Mouse (Mus musculus) forebrain, embryonic 12.5 days (tissue): ENCODE results near the gene Nfia. TPM values are rescaled to one million over a fixed set of nuclear protein-coding genes. Genes with fewer than 3 reads are reported as not detected.
A peak's percentile ranks its signal among the peaks of the same experiment; 100 is the strongest.

Experiments used
- ATAC-seq: fragments of 200-750 bp; cut with Nextera tagmentation; 2 replicates; pipeline ENCODE4 v1.8.0; 2017; ENCODE audit warnings: moderate TSS enrichment; ENCODE audit not compliant: low FRiP score
- H3K27ac ChIP-seq: fragments of 300-500 bp; sonication (generic); 2 replicates; pipeline ENCODE4 v1.5.1; 2016; ENCODE audit warnings: mild to moderate bottlenecking
- H3K27me3 ChIP-seq: fragments of 300-500 bp; sonication (generic); 2 replicates; pipeline ENCODE4 v1.6.1; 2016; ENCODE audit warnings: mild to moderate bottlenecking
- H3K36me3 ChIP-seq: fragments of 300-500 bp; sonication (generic); replicated peaks from 2 replicates; pipeline ENCODE4 v1.6.1; 2016; ENCODE audit warnings: mild to moderate bottlenecking
- H3K4me1 ChIP-seq: fragments of 300-500 bp; sonication (generic); 2 replicates; pipeline ENCODE4 v1.6.1; 2016
- H3K4me2 ChIP-seq: fragments of 300-500 bp; sonication (generic); 2 replicates; pipeline ENCODE4 v1.6.1; 2016; ENCODE audit warnings: mild to moderate bottlenecking, moderate library complexity
- H3K4me3 ChIP-seq: fragments of 300-500 bp; sonication (generic); replicated peaks from 2 replicates; pipeline ENCODE4 v1.5.1; 2016; ENCODE audit warnings: mild to moderate bottlenecking
- H3K9ac ChIP-seq: fragments of 300-500 bp; sonication (generic); 2 replicates; pipeline ENCODE4 v1.6.1; 2016; ENCODE audit warnings: mild to moderate bottlenecking
- H3K9me3 ChIP-seq: fragments of 300-500 bp; sonication (generic); 2 replicates; pipeline ENCODE4 v1.6.1; 2016
- WGBS: fragments of 180-500 bp; shearing (Covaris S2); methylation state at CpG from one replicate; pipeline ENCODE4 v1.1.7; 2016; 5-methylcytosine and 5-hydroxymethylcytosine counted together
- polyA plus RNA-seq: library from polyadenylated mRNA; unstranded; fragments of >200 nt; fragmentation: Nextera tagmentation; extraction: Ambion mirVana; gene quantifications from 2 replicates; pipeline ENCODE4 v1.2.1, GENCODE M21; 2016

The Nfia gene
- polyA plus RNA-seq, 1 experiment from 2014 or later = 62.1 TPM

DNA sequence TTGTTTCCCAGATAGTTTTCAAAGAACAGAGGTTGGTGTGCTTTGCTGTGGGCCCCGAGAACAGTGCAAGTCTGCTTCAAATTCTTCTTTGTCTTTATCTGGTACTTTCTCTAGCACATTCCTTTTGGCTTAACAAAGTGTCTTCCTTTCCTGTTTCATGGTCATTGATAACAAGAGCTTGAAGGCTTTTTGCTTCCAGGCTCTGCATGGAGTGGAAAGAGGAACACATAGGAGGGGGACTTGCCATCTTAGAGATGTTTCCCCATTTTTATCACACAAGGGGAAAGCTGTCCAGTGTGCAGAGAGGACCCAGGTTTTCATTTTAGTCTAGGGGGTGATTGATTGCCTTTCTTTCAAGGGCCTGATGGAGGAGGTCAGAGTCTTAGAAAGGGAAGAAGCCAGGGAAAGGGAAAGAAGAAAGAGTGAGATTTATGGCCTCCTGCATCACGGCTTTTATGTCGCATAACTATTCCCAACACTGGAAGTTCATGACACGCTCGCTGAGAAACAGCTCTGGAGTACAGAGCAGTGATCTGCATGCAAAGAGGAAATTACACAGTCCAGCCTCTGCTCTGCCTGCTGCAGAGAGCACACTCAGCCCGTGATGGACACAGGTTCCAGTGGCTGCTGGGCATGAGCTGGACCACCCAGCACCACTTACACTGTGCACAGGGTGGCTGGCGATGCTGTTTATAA lies 67.0 kb downstream of the Nfia start:
- 22% methylated on average over 7 of the region's 7 CpGs for WGBS
- Histone ChIP-seq H3K27ac (peak overlapping the region; percentile 36), H3K9me3 (no peaks in the 10 kb centered on the region), H3K4me2 (0 out of 2 replicates have a peak overlapping the region, but pooled peaks have one; percentile 8), H3K9ac (no peak overlapping the region), H3K4me3 (no peak overlapping the region), H3K4me1 (peaks cover 68% of the 10 kb centered on the region), H3K27me3 (no peaks in the 10 kb centered on the region; the same call in 1 of the 2 replicates), H3K36me3 (no peaks in the 10 kb centered on the region)
- peak; percentile 71 for ATAC-seq

- no peaks in the 10 kb centered on the region for H3K9me3 ChIP-seq
- no peaks in the 10 kb centered on the region for H3K36me3 ChIP-seq
- WGBS = 15% methylated on average over 8 of the region's 8 CpGs
- H3K27ac ChIP-seq = peak overlapping the region; percentile 36
- H3K4me1 ChIP-seq = peaks cover 76% of the 10 kb centered on the region
- peak overlapping the region; percentile 8; the same call in 1 of the 2 replicates for H3K4me2 ChIP-seq
- ATAC-seq = peak; percentile 9; the same call in 1 of the 2 replicates
- H3K4me3 ChIP-seq = no peak overlapping the region
- no peaks in the 10 kb centered on the region for H3K27me3 ChIP-seq
- H3K9ac ChIP-seq = no peak overlapping the region
These were observed 67.9 kb downstream of the Nfia start for GRCm38 (mm10) chr4:97840227-97841062.

GRCm38 (mm10) chr4:97841063-97841595 lies 68.6 kb downstream of the Nfia start:
- 0 out of 2 replicates have a peak, but pooled peaks cover under 1% of the 10 kb centered on the region for H3K27me3 ChIP-seq
- 55% methylated on average over 4 of the region's 4 CpGs for WGBS
- no peak for ATAC-seq
- H3K4me1 ChIP-seq = peaks cover 76% of the 10 kb centered on the region
- no peak overlapping the region for H3K27ac ChIP-seq
- no peaks in the 10 kb centered on the region for H3K36me3 ChIP-seq
- H3K4me3 ChIP-seq = no peak overlapping the region
- no peaks in the 10 kb centered on the region for H3K9me3 ChIP-seq
- no peak overlapping the region for H3K4me2 ChIP-seq
- H3K9ac ChIP-seq = no peak overlapping the region

DNA sequence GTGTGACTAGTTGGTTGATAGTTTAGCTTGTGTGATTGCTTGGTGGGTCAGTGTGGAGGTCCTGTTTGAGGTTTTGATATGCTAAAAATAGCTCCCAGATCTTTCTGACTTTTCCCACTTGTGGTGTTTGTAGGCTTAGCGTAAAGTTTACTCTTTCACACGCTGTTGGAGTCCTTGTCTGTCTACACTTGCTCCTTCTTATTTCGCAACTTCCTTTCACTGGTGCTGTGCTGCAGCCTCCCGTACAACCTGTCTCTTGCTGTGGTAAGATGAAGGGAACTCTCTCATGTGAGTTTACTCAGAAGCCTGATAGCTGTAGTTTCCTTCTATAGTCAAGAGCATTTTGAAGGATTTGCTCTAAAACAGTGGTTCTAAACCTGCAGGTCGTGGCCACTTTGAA lies 69.2 kb downstream of the Nfia start:
- Histone ChIP-seq H3K9ac (no peak overlapping the region), H3K4me1 (peaks cover 74% of the 10 kb centered on the region), H3K9me3 (no peaks in the 10 kb centered on the region), H3K4me2 (no peak overlapping the region), H3K36me3 (no peaks in the 10 kb centered on the region), H3K27me3 (peaks cover 7% of the 10 kb centered on the region; the same call in 1 of the 2 replicates), H3K27ac (no peak overlapping the region), H3K4me3 (no peak overlapping the region)
- WGBS = 76% methylated on average over 5 of the region's 5 CpGs
- ATAC-seq = no peak

DNA sequence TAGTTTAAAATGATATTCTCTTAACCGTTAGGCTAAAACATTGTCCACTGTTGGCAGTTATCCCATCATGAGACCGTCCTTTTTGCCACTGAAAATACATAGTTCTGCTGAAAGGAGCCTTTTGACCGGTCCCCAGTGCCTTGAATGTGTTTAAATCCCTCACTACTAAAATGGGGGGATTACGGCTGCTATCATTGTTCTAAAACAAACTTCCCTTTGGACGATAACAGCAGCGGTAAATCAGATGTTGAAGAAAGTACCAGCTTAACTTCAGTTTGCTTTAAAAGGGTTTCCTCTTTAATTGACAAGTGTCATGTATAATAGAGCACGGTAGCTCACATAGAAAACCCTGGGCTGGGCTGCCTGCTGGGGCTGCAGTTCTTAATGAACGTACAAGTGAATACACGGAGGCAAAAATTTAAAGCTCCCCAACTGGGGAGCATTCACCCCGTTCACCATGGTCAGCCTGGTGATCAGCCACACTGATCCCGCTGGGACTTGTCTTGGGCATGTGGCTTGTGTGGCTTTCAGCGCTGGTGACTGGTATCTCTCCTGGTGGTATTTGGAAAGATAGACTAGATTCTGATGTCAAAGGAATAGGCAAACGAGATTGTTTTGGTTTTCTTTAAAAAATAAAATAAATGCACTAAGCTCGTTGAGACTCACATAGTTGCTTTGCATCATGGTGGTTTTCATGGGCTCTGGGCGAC lies 71.6 kb downstream of the Nfia start:
- Histone ChIP-seq H3K4me3 (no peak overlapping the region), H3K4me1 (peaks cover 57% of the 10 kb centered on the region), H3K27me3 (peaks cover 12% of the 10 kb centered on the region), H3K36me3 (no peaks in the 10 kb centered on the region; the same call in 1 of the 2 replicates), H3K27ac (peak overlapping the region; percentile 46; the same call in 1 of the 2 replicates), H3K9ac (no peak overlapping the region), H3K4me2 (peak overlapping the region; percentile 28), H3K9me3 (no peaks in the 10 kb centered on the region)
- ATAC-seq = no peak
- WGBS = 9% methylated on average over 15 of the region's 15 CpGs

- no peaks in the 10 kb centered on the region; the same call in 1 of the 2 replicates for H3K36me3 ChIP-seq
- no peak overlapping the region for H3K9ac ChIP-seq
- no peak overlapping the region for H3K4me3 ChIP-seq
- ATAC-seq = no peak
- H3K27me3 ChIP-seq = peaks cover 12% of the 10 kb centered on the region
- no peaks in the 10 kb centered on the region for H3K9me3 ChIP-seq
- WGBS = 9% methylated on average over 6 of the region's 6 CpGs
- peak overlapping the region; percentile 46; the same call in 1 of the 2 replicates for H3K27ac ChIP-seq
- H3K4me1 ChIP-seq = peaks cover 49% of the 10 kb centered on the region
- 0 out of 2 replicates have a peak overlapping the region, but pooled peaks have one; percentile 28 for H3K4me2 ChIP-seq
These were observed 72.4 kb downstream of the Nfia start for GRCm38 (mm10) chr4:97844899-97845298.

- Histone ChIP-seq H3K36me3 (no peaks in the 10 kb centered on the region; the same call in none of the 2 replicates), H3K4me3 (no peak overlapping the region), H3K9me3 (no peaks in the 10 kb centered on the region), H3K4me1 (peaks cover 31% of the 10 kb centered on the region), H3K9ac (no peak overlapping the region), H3K27ac (no peak overlapping the region), H3K27me3 (peaks cover 12% of the 10 kb centered on the region), H3K4me2 (no peak overlapping the region)
- WGBS = 91% methylated on average over 5 of the region's 5 CpGs
- no peak for ATAC-seq
These were observed 75.1 kb downstream of the Nfia start for GRCm38 (mm10) chr4:97847653-97848052.

GRCm38 (mm10) chr4:97850991-97851390 lies 78.5 kb downstream of the Nfia start:
- 90% methylated on average over 3 of the region's 3 CpGs for WGBS
- ATAC-seq = no peak
- H3K4me2 ChIP-seq = no peak overlapping the region
- H3K4me3 ChIP-seq = no peak overlapping the region
- H3K4me1 ChIP-seq = peaks cover 4% of the 10 kb centered on the region
- H3K9me3 ChIP-seq = no peaks in the 10 kb centered on the region
- H3K27me3 ChIP-seq = peaks cover 12% of the 10 kb centered on the region
- H3K36me3 ChIP-seq = no peaks in the 10 kb centered on the region; the same call in none of the 2 replicates
- no peak overlapping the region for H3K27ac ChIP-seq
- no peak overlapping the region for H3K9ac ChIP-seq

- H3K9me3 ChIP-seq = no peaks in the 10 kb centered on the region
- 61% methylated on average over 5 of the region's 5 CpGs for WGBS
These were observed 79.2 kb downstream of the Nfia start for GRCm38 (mm10) chr4:97851698-97852097.

GRCm38 (mm10) chr4:97852626-97853025 lies 80.1 kb downstream of the Nfia start:
- H3K4me1 ChIP-seq = no peaks in the 10 kb centered on the region
- H3K9ac ChIP-seq = no peak overlapping the region
- H3K27me3 ChIP-seq = no peaks in the 10 kb centered on the region
- H3K4me3 ChIP-seq = no peak overlapping the region
- no peak overlapping the region for H3K27ac ChIP-seq
- H3K4me2 ChIP-seq = no peak overlapping the region
- H3K9me3 ChIP-seq = no peaks in the 10 kb centered on the region
- no peak for ATAC-seq
- no peaks in the 10 kb centered on the region; the same call in 1 of the 2 replicates for H3K36me3 ChIP-seq
- 94% methylated on average over 2 of the region's 2 CpGs for WGBS

More at GRCm38 (mm10) chr4:97851698-97852097, 79.2 kb downstream of the Nfia start:
- no peak overlapping the region for H3K9ac ChIP-seq
- no peak overlapping the region for H3K4me3 ChIP-seq
- ATAC-seq = no peak
- H3K4me1 ChIP-seq = peaks cover 4% of the 10 kb centered on the region
- no peak overlapping the region for H3K27ac ChIP-seq
- H3K27me3 ChIP-seq = peaks cover 5% of the 10 kb centered on the region
- H3K36me3 ChIP-seq = no peaks in the 10 kb centered on the region; the same call in none of the 2 replicates
- no peak overlapping the region for H3K4me2 ChIP-seq

DNA sequence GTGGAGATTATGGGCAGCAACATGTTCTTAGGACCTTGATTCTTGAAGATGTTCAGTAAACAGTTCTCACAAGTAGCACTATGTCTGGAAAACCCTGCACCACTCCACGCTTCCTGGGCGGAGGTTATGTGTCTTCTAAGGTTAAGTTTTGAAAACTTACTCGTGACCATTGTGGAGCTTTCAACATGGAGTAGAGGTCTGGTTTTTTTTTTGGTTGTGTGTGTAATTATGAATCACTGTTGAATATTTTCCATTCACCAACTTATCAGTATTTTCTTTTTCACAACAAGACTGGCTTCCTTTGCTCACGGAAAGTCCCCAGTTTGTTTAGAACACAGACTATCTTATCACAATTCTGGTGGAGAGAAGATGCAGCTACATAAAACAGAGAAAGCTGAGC lies 82.2 kb downstream of the Nfia start:
- 92% methylated on average over 4 of the region's 4 CpGs for WGBS
- Histone ChIP-seq H3K4me1 (peaks cover 6% of the 10 kb centered on the region), H3K9ac (no peak overlapping the region), H3K9me3 (no peaks in the 10 kb centered on the region), H3K4me2 (no peak overlapping the region), H3K27ac (no peak overlapping the region), H3K27me3 (no peaks in the 10 kb centered on the region), H3K4me3 (no peak overlapping the region), H3K36me3 (no peaks in the 10 kb centered on the region; the same call in 1 of the 2 replicates)
- no peak for ATAC-seq
